9 mouse cellular contexts compared by ENCODE assay signal in genomic region chr15:40018047-40018791, GRCm38 (mm10).
DNase-seq lines count a peak whose midpoint lies in the region; ATAC-seq and TF ChIP-seq lines count a peak whose summit lies in the region.
"Had no signal": no experiment of that assay in that cellular context is flagged by ENCODE, and none has a peak within 500 bp of the region (broad histone marks: within the 10 kb centered on the region; RNA-seq: fewer than 3 reads in every experiment).

No protein-coding gene starts in this region.

- no peaks in the 10 kb centered on the region for H3K4me1 ChIP-seq in kidney, adult 2 months (ENCODE audit: control insufficient read depth, insufficient read depth, low read length)
- peaks cover 18% of the 10 kb centered on the region for H3K4me1 ChIP-seq in heart, embryonic 15.5 days (replicated peaks)
- H3K4me1 ChIP-seq in midbrain, embryonic 12.5 days: peaks cover 14% of the 10 kb centered on the region

- no peaks in the 10 kb centered on the region for H3K9me3 ChIP-seq in heart, embryonic 15.5 days (replicated peaks)
- no peaks in the 10 kb centered on the region for H3K9me3 ChIP-seq in midbrain, embryonic 12.5 days
- H3K9me3 ChIP-seq: G1E had no signal

- TF ChIP-seq CTCF in kidney, adult 2 months (conservative IDR thresholded peaks at IDR 0.05; ENCODE audit: insufficient read depth, insufficient read length, low read depth, low read length): no peak

- H3K4me2 ChIP-seq in heart, embryonic 15.5 days: peak overlapping the region; percentile 56
- peak overlapping the region; percentile 12 for H3K4me2 ChIP-seq in midbrain, embryonic 12.5 days (replicated peaks)

- H3K27me3 ChIP-seq in kidney, adult 2 months (replicated peaks; ENCODE audit: control insufficient read depth, insufficient read depth, low read length): no peaks in the 10 kb centered on the region
- no peaks in the 10 kb centered on the region for H3K27me3 ChIP-seq in heart, embryonic 15.5 days
- no peaks in the 10 kb centered on the region for H3K27me3 ChIP-seq in midbrain, embryonic 12.5 days

- DNase-seq in kidney, adult 2 months: peak; percentile 4
- no peak for DNase-seq in kidney, adult 11 months
- DNase-seq in brain, adult 2 months (ENCODE audit: low read depth, low spot score): peak; percentile 53
- no peak for DNase-seq in thymus, postnatal 0 days (ENCODE audit: low spot score)
- DNase-seq in right cerebral cortex, postnatal 10 days (ENCODE audit: low spot score in 2 of 2): no peak

- H3K36me3 ChIP-seq in kidney, adult 2 months (ENCODE audit: control insufficient read depth, insufficient read depth, low read length): no peaks in the 10 kb centered on the region
- H3K36me3 ChIP-seq in heart, embryonic 15.5 days: no peaks in the 10 kb centered on the region
- H3K36me3 ChIP-seq in midbrain, embryonic 12.5 days: no peaks in the 10 kb centered on the region
- H3K36me3 ChIP-seq: G1E had no signal

- H3K9ac ChIP-seq in heart, embryonic 15.5 days: no peak overlapping the region
- no peak overlapping the region for H3K9ac ChIP-seq in midbrain, embryonic 12.5 days (replicated peaks)

- no peak overlapping the region for H3K27ac ChIP-seq in kidney, adult 2 months (ENCODE audit: insufficient read depth, low read depth, low read length)
- H3K27ac ChIP-seq in heart, embryonic 15.5 days: peak overlapping the region; percentile 40; the same call in 1 of the 2 replicates
- no peak overlapping the region for H3K27ac ChIP-seq in midbrain, embryonic 12.5 days (replicated peaks)

- H3K4me3 ChIP-seq in kidney, adult 2 months (ENCODE audit: insufficient read depth, low read depth, low read length): no peak overlapping the region
- peak overlapping the region; percentile 16 for H3K4me3 ChIP-seq in heart, embryonic 15.5 days
- no peak overlapping the region for H3K4me3 ChIP-seq in midbrain, embryonic 12.5 days

- TF ChIP-seq POLR2A in kidney, adult 2 months (IDR thresholded peaks at IDR 0.05; ENCODE audit: low read depth, low read length): no peak

- no peak for ATAC-seq in heart, embryonic 15.5 days (replicated peaks; ENCODE audit: insufficient number of reproducible peaks, insufficient read depth, low FRiP score, low read depth)
- ATAC-seq in midbrain, embryonic 12.5 days (ENCODE audit: low FRiP score, low read depth): 0 out of 2 replicates have a peak, but pooled peaks have one; percentile 30
- ATAC-seq in inflammation-experienced regulatory T-cells, adult 6 months: no peak

- WGBS in kidney, adult 2 months: 28% methylated on average over 12 of the region's 12 CpGs
- 17% methylated on average over 12 of the region's 12 CpGs for WGBS in heart, embryonic 15.5 days
- 21% methylated on average over 12 of the region's 12 CpGs for WGBS in midbrain, embryonic 12.5 days

Comparison
In these comparisons a context has a peak if more than half of its experiments do, and no peak if none do; other contexts are left out.
1. DNase-seq: peak in kidney, adult 2 months (single experiment) and brain, adult 2 months (single experiment); none in kidney, adult 11 months (single experiment), thymus, postnatal 0 days (single experiment) and right cerebral cortex, postnatal 10 days (0 of 2).